Mouse (Mus musculus) lung, postnatal 0 days (tissue): ENCODE measurements around the gene Gm20388.

Experiments
- CTCF ChIP-seq: IDR thresholded peaks from 2 replicates; pipeline ENCODE4 v1.5.1; 2016; ENCODE audit warnings: antibody characterized with exemption, mild to moderate bottlenecking
- EP300 ChIP-seq: IDR thresholded peaks from 2 replicates; pipeline ENCODE4 v1.6.1; 2016; ENCODE audit warnings: antibody characterized with exemption, mild to moderate bottlenecking, control low read depth

DNA sequence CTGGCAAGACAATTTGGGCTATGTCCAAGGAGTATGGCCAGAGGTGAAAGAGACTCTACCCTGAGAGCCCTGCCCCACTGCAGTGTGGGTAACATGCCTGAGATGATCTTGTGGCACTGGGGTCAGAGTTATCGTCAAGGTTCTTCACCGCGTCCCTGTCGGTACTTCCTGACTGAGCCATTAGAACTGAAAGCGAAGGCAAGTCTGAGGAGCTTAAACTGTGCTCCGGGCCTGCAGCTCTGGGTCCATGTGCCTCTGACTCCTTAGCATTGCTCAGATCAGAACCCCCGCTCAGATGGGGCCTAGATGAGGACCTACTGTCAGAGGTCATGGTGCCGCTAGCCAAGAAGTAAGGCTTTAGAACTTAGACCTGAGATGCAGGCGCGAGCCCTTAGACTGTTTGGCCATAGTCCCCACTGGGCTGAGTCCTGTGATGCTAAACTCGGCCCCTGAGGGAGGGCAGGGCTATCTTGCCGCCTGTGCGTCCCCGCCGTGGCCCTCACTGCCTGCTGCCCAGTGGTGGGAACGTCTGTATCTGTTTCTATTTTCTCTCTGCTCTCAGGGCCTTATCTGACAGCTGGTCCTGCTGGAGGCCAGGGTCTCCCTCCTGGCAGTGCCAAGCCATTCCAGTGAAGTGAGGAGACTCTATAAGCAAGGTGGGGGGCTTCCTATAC lies 2389.1 kb downstream of the Gm20388 start:
- TF ChIP-seq EP300 (no peak), CTCF (no peak)
